Mouse (Mus musculus): Measurements from ENCODE around the gene Psme3. TPM values are rescaled to one million over a fixed set of nuclear protein-coding genes. Genes with fewer than 3 reads are reported as not detected.

The Psme3 gene
- total and polyA plus RNA-seq, 2 experiments from 2014 or later = 80.9 to 88.0 TPM

DNA sequence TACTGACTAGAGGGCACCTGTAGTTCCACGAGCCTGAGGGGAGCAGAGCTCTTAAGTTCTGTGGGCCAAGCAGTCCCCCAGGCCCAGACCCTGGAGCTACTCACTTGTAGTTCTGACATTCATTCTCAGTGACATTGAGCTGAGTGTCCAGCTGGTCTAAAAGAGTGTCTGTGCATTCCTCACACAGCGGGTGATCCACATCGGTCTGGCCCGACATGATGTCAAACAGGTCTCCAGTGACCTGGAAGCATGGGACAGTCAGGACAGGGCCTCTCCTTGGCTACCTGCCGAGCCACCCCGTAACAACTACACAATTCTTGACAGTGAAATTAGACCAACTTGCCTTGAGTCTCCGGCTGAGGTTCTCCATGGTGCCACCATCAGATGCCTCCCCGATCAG is 20.8 kb upstream of the Psme3 start:
- no peak for TF ChIP-seq CTCF (IDR thresholded peaks at IDR 0.05; ENCODE audit: low read depth)
- 92% methylated on average over 8 of the region's 8 CpGs for WGBS

DNA sequence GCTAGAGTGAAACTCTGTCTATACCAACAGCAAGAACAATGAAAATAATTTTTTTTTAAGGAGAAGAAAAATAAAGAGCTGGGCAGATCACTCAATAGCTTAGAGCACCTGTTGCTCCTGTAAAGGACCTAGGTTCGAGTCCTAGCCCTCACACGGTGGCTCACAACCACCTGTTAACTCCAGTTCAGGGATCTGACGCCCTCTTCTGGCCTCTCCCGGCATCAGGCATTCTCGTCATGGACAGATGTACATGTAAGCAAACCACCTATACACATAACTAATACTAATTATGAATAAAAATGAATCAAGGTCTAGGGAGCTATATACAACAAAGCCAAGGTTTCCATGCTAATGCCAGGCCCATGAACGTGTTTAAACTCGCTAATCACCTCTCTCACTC is 15.1 kb upstream of the Psme3 start:
- DNase-seq (no peak), ATAC-seq (no peak)
- Histone ChIP-seq H3K4me3 (ENCODE audit: low read depth, low read length) (peak overlapping the region; percentile 90), H3K36me3 (ENCODE audit: insufficient read depth) (peaks cover 11% of the 10 kb centered on the region), H3K27ac (ENCODE audit: low read depth, low read length) (no peak overlapping the region), H3K4me1 (ENCODE audit: insufficient read depth) (0 out of 2 replicates have a peak, but pooled peaks cover 13% of the 10 kb centered on the region), H3K9ac (no peak overlapping the region; the same call in 1 of the 2 replicates), H3K4me2 (ENCODE audit: low read depth) (peak overlapping the region; percentile 96), H3K9me3 (ENCODE audit: low read length) (no peaks in the 10 kb centered on the region), H3K27me3 (ENCODE audit: insufficient read depth, low read length) (no peaks in the 10 kb centered on the region)
- WGBS = 72% methylated on average over 7 of the region's 7 CpGs
- TF ChIP-seq CTCF (IDR thresholded peaks at IDR 0.05; ENCODE audit: low read depth) = 0 out of 2 replicates have a peak, but pooled peaks have one; percentile 15

More for the DNA sequence above, 20.8 kb upstream of the Psme3 start:
- peaks cover 56% of the 10 kb centered on the region for H3K36me3 ChIP-seq (ENCODE audit: insufficient read depth)
- no peak overlapping the region for H3K4me2 ChIP-seq (ENCODE audit: low read depth)
- H3K9ac ChIP-seq = no peak overlapping the region
- no peak overlapping the region for H3K27ac ChIP-seq (ENCODE audit: low read depth, low read length)
- ATAC-seq (no peak), DNase-seq (no peak)
- no peaks in the 10 kb centered on the region for H3K27me3 ChIP-seq (ENCODE audit: insufficient read depth, low read length)
- no peaks in the 10 kb centered on the region for H3K9me3 ChIP-seq (ENCODE audit: low read length)
- no peak overlapping the region for H3K4me3 ChIP-seq (ENCODE audit: low read depth, low read length)
- no peaks in the 10 kb centered on the region for H3K4me1 ChIP-seq (ENCODE audit: insufficient read depth)

DNA sequence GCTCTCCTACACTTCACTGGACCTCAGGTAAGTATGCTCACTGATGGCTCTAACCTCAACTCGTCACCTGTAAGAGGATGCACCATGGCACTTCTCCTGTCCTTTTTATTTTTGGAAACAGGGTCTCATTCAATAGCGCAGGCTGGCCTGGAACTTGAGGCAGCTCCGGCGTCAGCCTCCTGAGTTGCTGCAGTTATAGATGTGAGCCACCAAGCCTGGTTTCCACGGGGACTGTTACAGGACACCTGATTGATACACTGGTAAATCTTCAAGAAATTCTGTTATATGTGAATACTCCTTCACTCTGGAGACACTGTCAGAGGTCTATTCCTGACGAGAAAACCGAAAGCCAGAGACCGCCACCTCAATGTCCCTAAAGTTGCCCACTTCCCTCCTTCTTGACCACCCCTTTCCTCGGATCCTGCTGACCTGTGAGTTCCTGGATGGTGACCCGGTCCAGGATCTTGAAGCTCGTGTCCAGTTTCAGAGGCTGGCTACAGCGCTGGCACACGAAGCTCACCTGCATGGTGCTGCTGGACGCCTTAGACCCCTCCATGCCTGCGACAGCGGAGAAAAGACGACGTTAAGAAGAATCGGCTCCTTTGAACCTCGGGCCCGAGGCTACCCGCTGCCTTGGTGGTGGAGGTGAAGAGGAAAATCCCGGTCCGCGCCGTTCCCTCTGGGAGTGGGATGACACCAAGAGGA is 14.6 kb upstream of the Psme3 start:
- no peak for DNase-seq
- no peak for ATAC-seq
- no peak for TF ChIP-seq CTCF (IDR thresholded peaks at IDR 0.05; ENCODE audit: low read depth)
- Histone ChIP-seq H3K4me3 (ENCODE audit: low read depth, low read length) (peak overlapping the region; percentile 90), H3K36me3 (ENCODE audit: insufficient read depth) (peaks cover 11% of the 10 kb centered on the region), H3K9ac (peak overlapping the region; percentile 79), H3K4me1 (ENCODE audit: insufficient read depth) (0 out of 2 replicates have a peak, but pooled peaks cover 13% of the 10 kb centered on the region), H3K4me2 (ENCODE audit: low read depth) (peak overlapping the region; percentile 96), H3K27ac (ENCODE audit: low read depth, low read length) (peak overlapping the region; percentile 69), H3K27me3 (ENCODE audit: insufficient read depth, low read length) (no peaks in the 10 kb centered on the region), H3K9me3 (ENCODE audit: low read length) (no peaks in the 10 kb centered on the region)
- WGBS = 14% methylated on average over 26 of the region's 26 CpGs

- Histone ChIP-seq H3K27me3 (ENCODE audit: insufficient read depth, low read length) (no peaks in the 10 kb centered on the region), H3K4me2 (ENCODE audit: low read depth) (peak within 1 kb of the TSS; percentile 96), H3K4me3 (ENCODE audit: low read depth, low read length) (peak within 1 kb of the TSS; percentile 90), H3K4me1 (ENCODE audit: insufficient read depth) (0 out of 2 replicates have a peak, but pooled peaks cover 13% of the 10 kb centered on the region), H3K36me3 (ENCODE audit: insufficient read depth) (peaks cover 11% of the 10 kb centered on the region), H3K9me3 (ENCODE audit: low read length) (no peaks in the 10 kb centered on the region), H3K9ac (peak within 1 kb of the TSS; percentile 79), H3K27ac (ENCODE audit: low read depth, low read length) (peak within 1 kb of the TSS; percentile 69)
- DNase-seq (peak; percentile 95), ATAC-seq (peak; percentile 99)
- TF ChIP-seq CTCF (IDR thresholded peaks at IDR 0.05; ENCODE audit: low read depth) = peak; percentile 97
- 9% methylated on average over 39 of the region's 39 CpGs for WGBS
These were observed 13.8 kb upstream of the Psme3 start, which contains the start of gene Becn1 for GRCm38 (mm10) chr11:101302004-101302798. Becn1 (minus strand) TSS chr11:101302286.

DNA sequence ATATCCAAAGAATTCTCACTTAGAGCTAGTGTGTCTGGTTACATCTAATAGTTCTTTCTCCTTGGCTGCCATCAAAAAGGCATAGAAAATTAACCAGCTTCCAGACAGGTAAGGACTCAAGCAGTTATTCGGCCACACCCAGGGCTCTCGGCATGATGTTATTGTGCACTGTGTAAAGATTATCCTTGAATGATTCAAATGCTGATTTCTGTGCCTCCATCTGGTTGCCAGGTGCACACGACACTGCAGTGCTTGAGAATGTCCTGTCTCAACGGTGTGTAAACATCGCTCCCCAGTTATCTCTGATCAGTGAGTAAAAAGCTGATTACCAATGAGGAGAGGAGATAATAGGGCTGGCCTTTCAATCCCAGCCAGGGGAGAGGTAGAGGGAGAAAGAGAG is 8.3 kb upstream of the Psme3 start:
- WGBS = 45% methylated on average over 5 of the region's 5 CpGs
- Histone ChIP-seq H3K4me1 (ENCODE audit: insufficient read depth) (no peaks in the 10 kb centered on the region), H3K27ac (ENCODE audit: low read depth, low read length) (no peak overlapping the region), H3K9ac (no peak overlapping the region), H3K4me3 (ENCODE audit: low read depth, low read length) (no peak overlapping the region), H3K9me3 (ENCODE audit: low read length) (no peaks in the 10 kb centered on the region), H3K27me3 (ENCODE audit: insufficient read depth, low read length) (no peaks in the 10 kb centered on the region), H3K36me3 (ENCODE audit: insufficient read depth) (no peaks in the 10 kb centered on the region), H3K4me2 (ENCODE audit: low read depth) (no peak overlapping the region)
- ATAC-seq (no peak), DNase-seq (no peak)
- TF ChIP-seq CTCF (IDR thresholded peaks at IDR 0.05; ENCODE audit: low read depth) = no peak

GRCm38 (mm10) chr11:101311083-101311482 is 4.9 kb upstream of the Psme3 start:
- Histone ChIP-seq H3K9ac (no peak overlapping the region), H3K27me3 (ENCODE audit: insufficient read depth, low read length) (no peaks in the 10 kb centered on the region), H3K4me1 (ENCODE audit: insufficient read depth) (no peaks in the 10 kb centered on the region), H3K36me3 (ENCODE audit: insufficient read depth) (no peaks in the 10 kb centered on the region), H3K4me3 (ENCODE audit: low read depth, low read length) (no peak overlapping the region), H3K27ac (ENCODE audit: low read depth, low read length) (no peak overlapping the region), H3K4me2 (ENCODE audit: low read depth) (no peak overlapping the region), H3K9me3 (ENCODE audit: low read length) (no peaks in the 10 kb centered on the region)
- 91% methylated on average over 3 of the region's 3 CpGs for WGBS
- DNase-seq = no peak
- TF ChIP-seq CTCF (IDR thresholded peaks at IDR 0.05; ENCODE audit: low read depth) = no peak
- no peak for ATAC-seq

DNA sequence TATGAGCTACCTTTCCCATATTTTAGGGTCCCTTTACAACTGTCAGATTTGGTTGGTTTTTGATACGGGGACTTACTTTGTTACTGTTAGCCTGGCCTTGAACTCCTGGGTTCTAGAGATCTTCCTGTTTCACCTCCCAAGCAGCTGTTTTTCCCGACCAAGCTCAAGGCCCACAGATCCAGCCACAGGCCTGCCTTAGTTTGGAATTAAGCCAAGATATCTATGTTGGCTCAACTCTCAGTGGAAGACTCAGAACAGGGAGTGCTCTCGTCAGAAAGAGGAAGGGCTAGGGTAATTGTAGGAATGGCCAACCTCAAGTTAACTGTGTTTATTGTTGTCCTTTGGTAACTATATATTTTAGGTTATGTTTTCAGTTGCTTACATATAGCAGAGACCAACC is 3.9 kb upstream of the Psme3 start:
- H3K4me1 ChIP-seq (ENCODE audit: insufficient read depth) = peaks cover 5% of the 10 kb centered on the region; the same call in 1 of the 2 replicates

More for the DNA sequence above, 3.9 kb upstream of the Psme3 start:
- no peak for ATAC-seq
- WGBS = 71% methylated on average over 3 of the region's 3 CpGs
- Histone ChIP-seq H3K27me3 (ENCODE audit: insufficient read depth, low read length) (no peaks in the 10 kb centered on the region), H3K4me3 (ENCODE audit: low read depth, low read length) (no peak overlapping the region), H3K4me2 (ENCODE audit: low read depth) (no peak overlapping the region), H3K9me3 (ENCODE audit: low read length) (no peaks in the 10 kb centered on the region), H3K9ac (no peak overlapping the region), H3K27ac (ENCODE audit: low read depth, low read length) (no peak overlapping the region), H3K36me3 (ENCODE audit: insufficient read depth) (no peaks in the 10 kb centered on the region)
- no peak for TF ChIP-seq CTCF (IDR thresholded peaks at IDR 0.05; ENCODE audit: low read depth)
- no peak for DNase-seq

All from forebrain, postnatal 0 days (tissue).